Mouse (Mus musculus) midbrain, embryonic 14.5 days (tissue): ENCODE measurements at regions not wholly inside any gene's neighbourhood (a gene's known extent, or its start where the extent isn't known, plus 50 kb on each side); places are given as distances from the start of the nearest gene placed in this dataset.

Experiments
- ATAC-seq: fragments of 200-750 bp; cut with Nextera tagmentation; 2 replicates; pipeline ENCODE4 v1.8.0; 2017; ENCODE audit warnings: moderate number of reproducible peaks, moderate library complexity; ENCODE audit not compliant: low FRiP score, low TSS enrichment
- DNase-seq: peaks from one replicate; pipeline ENCODE4 v3.0.0-alpha.2; 2015
- H3K27ac ChIP-seq: fragments of 300-500 bp; sonication (generic); replicated peaks from 2 replicates; pipeline ENCODE4 v1.5.1; 2014; ENCODE audit warnings: mild to moderate bottlenecking, low read depth, low read length, moderate library complexity
- H3K27me3 ChIP-seq: fragments of 300-500 bp; sonication (generic); 2 replicates; pipeline ENCODE4 v1.6.1; 2014; ENCODE audit warnings: low read length, control low read depth, mixed read lengths; ENCODE audit not compliant: control insufficient read depth, insufficient read depth
- H3K36me3 ChIP-seq: fragments of 300-500 bp; sonication (generic); 2 replicates; pipeline ENCODE4 v1.6.1; 2014; ENCODE audit warnings: low read length, control low read depth; ENCODE audit not compliant: control insufficient read depth, insufficient read depth
- H3K4me1 ChIP-seq: fragments of 300-500 bp; sonication (generic); 2 replicates; pipeline ENCODE4 v1.6.1; 2014; ENCODE audit warnings: mild to moderate bottlenecking, antibody characterized with exemption, low read length, control low read depth; ENCODE audit not compliant: control insufficient read depth, insufficient read depth
- H3K4me2 ChIP-seq: fragments of 300-500 bp; sonication (generic); 2 replicates; pipeline ENCODE4 v1.6.1; 2014; ENCODE audit warnings: mild to moderate bottlenecking, low read length, moderate library complexity
- H3K4me3 ChIP-seq: fragments of 300-500 bp; sonication (generic); replicated peaks from 2 replicates; pipeline ENCODE4 v1.5.1; 2014; ENCODE audit warnings: low read depth, low read length
- H3K9ac ChIP-seq: fragments of 300-500 bp; sonication (generic); replicated peaks from 2 replicates; pipeline ENCODE4 v1.6.1; 2014; ENCODE audit warnings: mild to moderate bottlenecking, low read length, moderate library complexity
- H3K9me3 ChIP-seq: fragments of 300-500 bp; sonication (generic); 2 replicates; pipeline ENCODE4 v1.6.1; 2016; ENCODE audit warnings: low read length, control low read depth, mixed read lengths; ENCODE audit not compliant: control insufficient read depth
- WGBS: fragments of 180-500 bp; shearing (Covaris S2); extraction: QIAGEN DNeasy Blood & Tissue Kit; methylation state at CpG from one replicate; pipeline ENCODE4 v1.1.7; 2014; 5-methylcytosine and 5-hydroxymethylcytosine counted together

- ATAC-seq: no peak
- Histone ChIP-seq H3K9ac (no peak overlapping the region), H3K4me1 (no peaks in the 10 kb centered on the region), H3K36me3 (no peaks in the 10 kb centered on the region), H3K27ac (no peak overlapping the region), H3K27me3 (no peaks in the 10 kb centered on the region), H3K4me2 (no peak overlapping the region), H3K4me3 (no peak overlapping the region), H3K9me3 (no peaks in the 10 kb centered on the region)
- no peak for DNase-seq
- 66% methylated on average over 6 of the region's 6 CpGs for WGBS
Observed at GRCm38 (mm10) chr6:31076478-31076834, 117.6 kb upstream of the Klf14 start.

GRCm38 (mm10) chr6:31077216-31077615 lies 118.3 kb upstream of the Klf14 start:
- 80% methylated on average over 9 of the region's 9 CpGs for WGBS
- no peaks in the 10 kb centered on the region for H3K9me3 ChIP-seq

GRCm38 (mm10) chr6:31077779-31078178 lies 118.9 kb upstream of the Klf14 start:
- H3K27me3 ChIP-seq: no peaks in the 10 kb centered on the region
- H3K9me3 ChIP-seq: no peaks in the 10 kb centered on the region
- DNase-seq (no peak), ATAC-seq (no peak)
- H3K9ac ChIP-seq: no peak overlapping the region
- no peak overlapping the region for H3K27ac ChIP-seq
- H3K4me3 ChIP-seq: no peak overlapping the region
- H3K36me3 ChIP-seq: no peaks in the 10 kb centered on the region
- H3K4me1 ChIP-seq: no peaks in the 10 kb centered on the region
- WGBS: 84% methylated on average over 9 of the region's 9 CpGs
- no peak overlapping the region for H3K4me2 ChIP-seq

More at GRCm38 (mm10) chr6:31077216-31077615, 118.3 kb upstream of the Klf14 start:
- H3K36me3 ChIP-seq: no peaks in the 10 kb centered on the region
- no peak overlapping the region for H3K4me3 ChIP-seq
- no peak overlapping the region for H3K9ac ChIP-seq
- no peak for ATAC-seq
- no peak overlapping the region for H3K27ac ChIP-seq
- H3K27me3 ChIP-seq: no peaks in the 10 kb centered on the region
- no peak for DNase-seq
- no peaks in the 10 kb centered on the region for H3K4me1 ChIP-seq
- H3K4me2 ChIP-seq: no peak overlapping the region

- no peak for ATAC-seq
- H3K27me3 ChIP-seq: no peaks in the 10 kb centered on the region
- DNase-seq: no peak
- no peak overlapping the region for H3K9ac ChIP-seq
- no peak overlapping the region for H3K4me2 ChIP-seq
- no peak overlapping the region for H3K4me3 ChIP-seq
- H3K4me1 ChIP-seq: no peaks in the 10 kb centered on the region
- 80% methylated on average over 6 of the region's 6 CpGs for WGBS
- H3K36me3 ChIP-seq: no peaks in the 10 kb centered on the region
- H3K9me3 ChIP-seq: no peaks in the 10 kb centered on the region
- no peak overlapping the region for H3K27ac ChIP-seq
Observed at GRCm38 (mm10) chr6:31078413-31078812, 119.5 kb upstream of the Klf14 start.

- H3K4me2 ChIP-seq: no peak overlapping the region
- H3K4me3 ChIP-seq: no peak overlapping the region
- no peaks in the 10 kb centered on the region for H3K27me3 ChIP-seq
- WGBS: 87% methylated on average over 14 of the region's 14 CpGs
- H3K4me1 ChIP-seq: no peaks in the 10 kb centered on the region
- DNase-seq: no peak
- no peak for ATAC-seq
- H3K9me3 ChIP-seq: no peaks in the 10 kb centered on the region
- H3K9ac ChIP-seq: no peak overlapping the region
- no peaks in the 10 kb centered on the region for H3K36me3 ChIP-seq
- H3K27ac ChIP-seq: no peak overlapping the region
Observed at GRCm38 (mm10) chr6:31079586-31080259, 120.8 kb upstream of the Klf14 start.

GRCm38 (mm10) chr6:31080279-31080678 lies 121.4 kb upstream of the Klf14 start:
- Histone ChIP-seq H3K9me3 (no peaks in the 10 kb centered on the region), H3K4me2 (no peak overlapping the region), H3K27me3 (no peaks in the 10 kb centered on the region), H3K4me1 (no peaks in the 10 kb centered on the region), H3K9ac (no peak overlapping the region), H3K4me3 (no peak overlapping the region), H3K27ac (no peak overlapping the region), H3K36me3 (no peaks in the 10 kb centered on the region)
- WGBS: 90% methylated on average over 4 of the region's 4 CpGs
- ATAC-seq (no peak), DNase-seq (no peak)

- Histone ChIP-seq H3K27ac (no peak overlapping the region), H3K27me3 (no peaks in the 10 kb centered on the region), H3K4me1 (no peaks in the 10 kb centered on the region), H3K9me3 (no peaks in the 10 kb centered on the region), H3K36me3 (no peaks in the 10 kb centered on the region), H3K4me2 (no peak overlapping the region), H3K4me3 (no peak overlapping the region), H3K9ac (no peak overlapping the region)
- ATAC-seq (no peak), DNase-seq (no peak)
- WGBS: 92% methylated on average over 9 of the region's 9 CpGs
Observed at GRCm38 (mm10) chr6:31080691-31081090, 121.8 kb upstream of the Klf14 start.

GRCm38 (mm10) chr6:31081238-31081637 lies 122.4 kb upstream of the Klf14 start:
- H3K4me3 ChIP-seq: no peak overlapping the region

GRCm38 (mm10) chr6:31081988-31082387 lies 123.1 kb upstream of the Klf14 start:
- ATAC-seq (no peak), DNase-seq (no peak)
- H3K4me1 ChIP-seq: no peaks in the 10 kb centered on the region
- H3K9ac ChIP-seq: no peak overlapping the region
- 72% methylated on average over 7 of the region's 7 CpGs for WGBS
- H3K36me3 ChIP-seq: no peaks in the 10 kb centered on the region
- H3K4me2 ChIP-seq: no peak overlapping the region
- H3K27ac ChIP-seq: no peak overlapping the region
- no peaks in the 10 kb centered on the region for H3K27me3 ChIP-seq
- H3K4me3 ChIP-seq: no peak overlapping the region
- no peaks in the 10 kb centered on the region for H3K9me3 ChIP-seq

More at GRCm38 (mm10) chr6:31081238-31081637, 122.4 kb upstream of the Klf14 start:
- WGBS: 93% methylated on average over 9 of the region's 9 CpGs
- Histone ChIP-seq H3K9ac (no peak overlapping the region), H3K9me3 (no peaks in the 10 kb centered on the region), H3K27ac (no peak overlapping the region), H3K4me1 (no peaks in the 10 kb centered on the region), H3K4me2 (no peak overlapping the region), H3K27me3 (no peaks in the 10 kb centered on the region), H3K36me3 (no peaks in the 10 kb centered on the region)
- DNase-seq (no peak), ATAC-seq (no peak)
